Mouse (Mus musculus): Measurements from ENCODE around the gene H2-M10.4.
A peak's percentile ranks its signal among the peaks of the same experiment; 100 is the strongest.
"Not testable (repeated sequence)": the region's sequence is repeated elsewhere in the genome, so short reads cannot be mapped to it uniquely, and the experiment has no call there.

The H2-M10.4 gene

DNA sequence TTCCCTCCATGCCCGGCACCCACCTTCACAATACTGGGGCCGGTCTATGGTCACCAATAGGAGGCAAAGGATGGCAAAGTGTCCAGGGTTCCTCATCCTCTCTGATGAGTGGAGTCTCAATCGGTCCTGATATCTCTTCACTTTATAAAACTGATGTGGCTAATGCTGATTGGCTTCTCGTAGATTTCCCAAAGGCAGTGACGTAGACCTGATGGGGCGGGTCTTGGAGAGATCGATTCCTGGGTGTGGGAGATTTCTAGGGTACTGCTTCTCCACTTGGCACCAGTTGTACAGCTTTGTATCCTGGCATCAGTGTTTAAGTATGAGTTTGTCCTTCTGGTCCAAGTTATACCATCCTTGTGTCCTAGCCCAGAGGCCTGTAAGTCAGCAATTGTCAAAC lies at the start of gene H2-M10.4:
Gene H2-M10.4, minus strand, starts transcription at position 101 of the 400 bp plus-strand sequence.
- DNase-seq (ENCODE audit: low spot score in 2 of 2): no peak

DNA sequence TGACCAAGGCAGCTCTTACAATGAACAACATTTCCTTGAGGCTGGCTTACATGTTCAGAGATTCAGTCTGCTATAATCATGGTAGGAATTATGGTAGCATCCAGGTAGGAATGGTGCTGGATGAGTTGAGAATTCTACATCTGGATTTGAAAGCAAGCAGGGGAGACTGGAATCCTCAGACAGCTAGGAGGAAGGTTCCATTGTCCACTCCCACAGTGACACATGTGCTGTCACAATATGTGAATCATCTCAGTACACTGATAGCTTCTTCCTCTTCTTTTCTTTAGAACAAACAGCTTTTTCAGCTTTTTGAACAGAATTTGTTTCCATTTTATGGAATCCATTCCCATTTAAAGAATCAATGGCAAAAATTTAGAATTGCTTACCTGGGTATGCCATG lies 41.8 kb upstream of the H2-M10.4 start:
- DNase-seq (ENCODE audit: low spot score in 2 of 2): no peak

DNA sequence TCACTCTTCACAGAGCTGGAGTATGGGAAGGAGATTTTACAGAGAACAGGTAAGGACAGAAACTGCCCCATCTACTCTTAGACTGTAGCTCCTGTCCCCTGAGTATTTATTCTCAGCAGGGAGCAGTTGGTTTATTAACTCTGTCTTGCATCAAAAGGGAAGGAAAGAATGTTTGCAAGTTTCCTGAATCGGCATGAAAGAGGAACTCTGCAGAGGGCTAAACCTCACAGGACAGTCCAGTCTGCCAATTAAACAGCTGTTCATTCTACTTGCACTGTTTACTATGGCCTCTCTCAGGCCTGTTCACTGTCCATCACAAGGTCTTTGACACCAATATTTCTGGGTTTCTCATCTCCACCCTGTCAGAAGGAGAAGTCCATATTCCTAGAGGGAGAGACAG lies 38.3 kb upstream of the H2-M10.4 start:
- no peak for DNase-seq (ENCODE audit: low spot score in 2 of 2)

DNA sequence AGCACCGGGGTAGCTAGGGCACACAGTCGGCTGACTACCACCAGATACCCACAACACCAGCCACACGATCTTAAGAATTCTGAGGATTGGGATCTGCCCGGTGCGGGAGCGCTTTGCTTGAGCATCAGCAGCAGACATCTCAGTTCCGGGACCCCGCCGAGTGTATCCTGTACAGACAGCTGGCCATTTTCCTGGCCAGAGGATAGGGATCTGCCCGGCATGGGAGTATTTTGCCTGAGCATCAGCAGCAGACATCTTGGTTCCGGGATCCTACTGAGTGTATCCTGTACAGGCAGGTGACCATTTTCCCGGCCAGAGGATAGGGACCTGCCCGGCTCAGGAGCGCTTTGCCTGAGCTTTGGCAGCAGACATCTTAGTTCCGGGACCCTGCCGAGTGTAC lies 26.0 kb upstream of the H2-M10.4 start:
- not testable (repeated sequence) for DNase-seq (ENCODE audit: low spot score in 2 of 2)

DNA sequence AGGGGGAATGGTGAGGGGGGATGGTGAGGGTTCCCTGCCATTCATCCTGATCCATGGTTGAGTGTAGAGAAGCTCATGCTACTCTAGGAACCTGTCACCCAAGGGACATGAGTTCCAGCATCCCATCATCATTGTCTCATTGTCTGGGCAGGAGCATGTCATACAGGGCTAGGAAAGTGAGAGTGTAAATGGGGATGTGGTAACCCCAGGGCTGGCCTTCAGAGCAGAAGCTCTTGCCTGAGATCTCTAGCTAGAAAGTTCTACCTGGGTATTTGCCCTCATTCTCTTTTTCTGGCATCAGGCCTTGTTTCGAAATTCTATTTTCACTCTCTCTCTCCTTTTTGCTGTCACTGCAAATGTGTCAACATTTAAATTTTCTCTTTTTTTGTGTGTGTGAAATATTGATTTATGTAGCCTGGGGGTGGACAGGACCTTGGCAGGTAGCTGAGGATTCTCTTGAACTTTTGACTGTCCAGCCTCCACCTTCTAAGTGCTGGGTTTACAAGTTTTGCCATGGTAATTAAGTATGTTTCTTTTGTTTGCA lies 24.6 kb upstream of the H2-M10.4 start:
- DNase-seq (ENCODE audit: low spot score in 2 of 2): no peak

DNA sequence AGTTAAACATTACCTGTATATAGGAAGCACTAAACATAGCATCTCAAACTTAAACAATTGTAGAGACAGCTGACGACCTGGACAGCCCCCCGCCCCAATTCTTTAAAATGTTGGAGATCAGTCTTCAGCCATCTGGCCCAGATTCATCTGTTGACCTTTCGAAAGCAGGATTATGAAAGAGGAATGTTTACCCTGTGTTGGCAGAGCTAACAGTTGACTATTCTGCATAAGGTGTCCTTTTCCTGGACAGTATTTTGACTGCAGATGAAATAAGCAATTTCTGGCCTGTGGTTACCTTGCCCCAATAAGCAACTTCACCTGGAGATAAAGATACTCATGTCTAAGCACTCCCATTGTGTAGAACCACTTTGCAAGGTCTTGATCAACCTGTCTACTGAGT lies 21.7 kb upstream of the H2-M10.4 start:
- DNase-seq (ENCODE audit: low spot score in 2 of 2): no peak

DNA sequence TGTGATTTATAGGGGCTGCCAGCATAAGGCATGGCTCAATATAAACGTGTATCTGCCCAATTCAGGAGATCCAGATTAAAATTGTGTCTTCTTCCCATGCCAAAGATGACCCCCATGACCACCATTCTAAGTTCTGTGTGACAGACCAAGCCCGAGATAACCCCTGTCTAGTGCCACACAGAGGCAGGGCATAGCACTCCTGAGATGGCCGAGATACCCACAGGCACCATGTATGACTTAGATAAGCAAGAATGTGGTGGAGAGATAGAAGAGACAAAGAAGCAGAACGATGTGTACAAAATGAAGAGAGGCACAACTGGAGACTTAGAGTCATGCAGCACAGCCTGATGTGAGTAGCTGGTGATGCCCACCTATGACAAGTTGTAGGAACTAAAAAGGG lies 5.9 kb downstream of the H2-M10.4 start:
- no peak for DNase-seq (ENCODE audit: low spot score in 2 of 2)

DNA sequence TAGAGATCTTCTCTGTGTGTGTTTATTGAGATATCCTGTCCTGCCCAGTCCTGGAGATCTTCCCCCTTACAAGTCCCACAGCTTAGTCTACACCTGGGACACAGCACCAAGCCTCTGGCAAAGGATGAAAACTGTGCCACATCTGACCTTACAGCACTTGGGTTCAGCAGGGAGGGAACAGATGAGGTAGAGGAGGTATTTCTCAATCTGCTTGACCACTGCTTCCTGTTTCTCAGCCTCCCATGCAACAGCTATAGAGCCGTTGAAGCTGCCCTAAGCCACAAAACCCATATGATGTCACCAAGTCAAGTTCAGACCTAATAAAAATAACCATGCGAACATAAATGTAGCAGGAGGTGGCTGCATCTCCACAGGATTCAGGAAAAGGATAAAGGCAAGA lies 30.7 kb downstream of the H2-M10.4 start:
- no peak for DNase-seq (ENCODE audit: low spot score in 2 of 2)

DNA sequence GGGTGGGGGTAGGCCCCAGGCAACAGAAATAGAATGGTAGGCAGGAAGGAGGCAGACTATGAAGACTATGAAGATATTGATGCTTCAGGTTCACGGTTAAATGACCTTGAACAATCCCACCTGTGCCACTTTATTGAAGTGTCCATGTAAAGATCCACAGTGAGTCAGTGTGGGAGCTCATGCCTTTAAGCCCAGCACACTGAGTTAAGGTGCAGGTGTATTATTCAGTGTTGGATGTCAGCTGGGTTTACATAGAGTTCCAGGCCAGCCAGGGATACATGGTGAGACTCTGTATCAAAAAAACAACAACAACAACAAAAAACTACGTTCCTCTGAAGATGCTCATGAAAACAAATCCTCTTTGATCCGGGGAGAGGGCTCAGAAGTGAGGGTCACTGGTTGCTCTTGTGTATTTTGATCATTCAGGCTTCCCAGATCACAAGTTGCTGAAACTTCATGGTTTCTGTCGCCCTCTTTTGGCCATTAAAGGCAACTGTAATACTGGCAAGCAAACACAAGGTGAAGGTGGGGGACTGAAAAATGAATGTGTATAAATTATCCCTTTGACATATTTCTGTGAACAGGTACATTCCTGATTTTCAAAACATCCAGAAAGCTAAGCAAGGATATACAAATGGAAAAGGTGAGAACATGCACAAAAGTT lies 43.9 kb downstream of the H2-M10.4 start:
- peak; percentile 1 to 36 for DNase-seq (ENCODE audit: low spot score in 2 of 2)

DNA sequence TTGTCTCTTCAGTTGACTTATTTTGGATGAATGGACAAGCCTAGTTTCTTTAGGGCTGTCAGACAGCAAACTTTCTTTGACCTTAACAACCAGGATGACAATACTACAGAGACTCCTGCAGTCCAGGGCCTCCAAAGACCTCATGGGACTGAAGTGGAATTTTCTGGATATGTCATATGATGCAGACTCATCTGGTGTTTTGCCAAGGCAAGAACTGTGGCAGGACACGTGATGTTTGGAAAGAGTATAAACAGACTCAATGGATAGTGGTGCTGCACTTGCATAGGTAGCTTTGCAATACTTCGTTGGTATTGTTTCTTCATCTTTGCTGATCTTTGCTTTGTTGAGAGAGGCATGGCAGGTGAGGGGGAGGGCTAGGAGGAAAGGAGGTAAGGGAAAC lies 44.7 kb downstream of the H2-M10.4 start:
- no peak for DNase-seq (ENCODE audit: low spot score in 2 of 2)

DNA sequence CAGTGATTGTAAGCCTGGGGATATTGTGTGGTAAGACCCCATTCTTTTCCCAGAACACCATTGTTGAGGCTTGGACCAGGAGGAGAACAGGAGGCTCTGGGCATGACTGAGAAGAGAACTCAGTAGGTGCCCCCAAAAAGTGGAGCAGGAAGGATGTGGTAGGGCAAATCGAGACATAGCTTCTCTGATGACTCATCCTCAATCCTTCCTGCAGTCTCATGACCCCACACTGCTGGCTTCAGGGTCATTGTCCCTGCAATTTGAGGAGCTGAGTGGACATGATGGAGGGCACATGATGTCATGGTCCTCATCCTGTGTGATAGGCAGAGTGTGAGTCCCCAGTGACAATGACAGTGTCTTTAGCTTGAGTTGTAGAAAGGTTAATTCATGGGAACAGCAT lies 46.7 kb downstream of the H2-M10.4 start:
- no peak for DNase-seq (ENCODE audit: low spot score in 2 of 2)

DNA sequence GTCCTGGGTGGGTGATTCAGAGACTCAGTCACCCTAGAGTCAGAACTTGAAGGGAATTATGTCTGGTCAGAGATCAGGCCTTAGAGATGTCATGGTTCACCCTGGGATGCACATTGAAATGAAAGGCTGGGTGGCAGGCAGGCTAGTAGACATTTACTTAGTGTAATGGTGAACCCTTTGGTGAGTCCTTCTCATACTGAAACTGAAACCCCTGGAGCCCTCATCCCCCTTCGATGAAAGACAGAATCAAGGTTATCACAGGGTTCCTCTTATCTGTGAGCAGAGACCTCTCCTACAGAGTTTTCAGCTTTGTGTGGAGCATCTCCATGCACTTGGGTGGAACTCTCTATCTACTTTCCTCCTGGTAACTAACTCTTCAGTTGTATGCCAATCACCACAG lies 47.8 kb downstream of the H2-M10.4 start:
- DNase-seq (ENCODE audit: low spot score in 2 of 2): no peak
